Mouse (Mus musculus): ENCODE data around the gene Memo1. TPM values are rescaled to one million over a fixed set of nuclear protein-coding genes. Genes with fewer than 3 reads are reported as not detected.

Memo1 gene
- polyA plus RNA-seq (2014; fragmentation: Illumina TruSeq; extraction: RNeasy Lipid Tissue Mini Kit (QIAGEN cat#74804); ENCODE audit: low read depth, low replicate concordance) = 72.4 TPM

DNA sequence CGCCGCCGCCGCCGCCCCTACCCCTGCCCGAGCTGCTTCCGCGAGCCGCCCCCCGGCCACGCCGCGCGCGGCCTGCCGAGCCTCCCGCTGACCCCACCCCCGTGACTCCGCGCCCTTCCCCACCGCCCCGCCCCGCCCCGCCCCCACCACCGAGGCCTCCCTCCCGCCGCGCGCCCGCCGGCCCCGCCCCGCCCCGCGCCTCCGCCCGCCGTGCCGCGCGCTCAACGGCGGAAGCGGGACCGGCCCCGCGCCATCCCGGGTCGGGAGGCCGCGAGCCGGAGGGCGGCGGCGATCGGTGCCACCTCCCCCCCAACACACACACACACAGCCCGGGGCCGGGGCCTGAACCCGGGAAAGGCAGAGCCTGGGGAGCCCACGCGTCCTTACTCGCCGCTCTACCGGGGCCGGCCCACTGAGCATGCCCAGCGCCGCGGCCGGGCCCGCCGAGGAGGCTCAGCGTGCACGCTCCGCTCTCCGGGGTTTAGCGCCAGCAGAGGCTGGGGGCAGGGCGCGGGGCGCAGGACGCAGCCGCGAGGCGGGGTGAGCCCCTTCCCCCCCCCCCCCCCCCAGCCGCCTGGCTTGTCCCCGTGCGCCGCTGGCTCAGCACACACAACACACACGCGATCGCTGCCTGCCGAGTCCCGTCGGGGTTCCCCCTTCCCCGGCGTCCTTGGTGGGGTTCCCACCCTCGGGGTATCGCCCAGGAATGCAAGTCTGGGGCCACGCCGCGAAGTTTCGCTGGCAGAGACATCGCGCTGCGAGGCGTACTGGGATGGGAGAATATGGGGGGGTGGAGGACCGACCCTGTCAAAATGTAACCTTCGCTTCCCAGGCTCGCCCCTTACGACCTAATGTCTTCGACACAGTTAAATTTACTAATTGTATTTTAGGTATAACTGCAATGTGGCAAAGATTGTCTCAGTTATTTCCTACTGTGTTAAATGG is at the start of gene Memo1:
Memo1 (minus strand) TSS at position 496 of the 945 bp plus-strand sequence.

DNA sequence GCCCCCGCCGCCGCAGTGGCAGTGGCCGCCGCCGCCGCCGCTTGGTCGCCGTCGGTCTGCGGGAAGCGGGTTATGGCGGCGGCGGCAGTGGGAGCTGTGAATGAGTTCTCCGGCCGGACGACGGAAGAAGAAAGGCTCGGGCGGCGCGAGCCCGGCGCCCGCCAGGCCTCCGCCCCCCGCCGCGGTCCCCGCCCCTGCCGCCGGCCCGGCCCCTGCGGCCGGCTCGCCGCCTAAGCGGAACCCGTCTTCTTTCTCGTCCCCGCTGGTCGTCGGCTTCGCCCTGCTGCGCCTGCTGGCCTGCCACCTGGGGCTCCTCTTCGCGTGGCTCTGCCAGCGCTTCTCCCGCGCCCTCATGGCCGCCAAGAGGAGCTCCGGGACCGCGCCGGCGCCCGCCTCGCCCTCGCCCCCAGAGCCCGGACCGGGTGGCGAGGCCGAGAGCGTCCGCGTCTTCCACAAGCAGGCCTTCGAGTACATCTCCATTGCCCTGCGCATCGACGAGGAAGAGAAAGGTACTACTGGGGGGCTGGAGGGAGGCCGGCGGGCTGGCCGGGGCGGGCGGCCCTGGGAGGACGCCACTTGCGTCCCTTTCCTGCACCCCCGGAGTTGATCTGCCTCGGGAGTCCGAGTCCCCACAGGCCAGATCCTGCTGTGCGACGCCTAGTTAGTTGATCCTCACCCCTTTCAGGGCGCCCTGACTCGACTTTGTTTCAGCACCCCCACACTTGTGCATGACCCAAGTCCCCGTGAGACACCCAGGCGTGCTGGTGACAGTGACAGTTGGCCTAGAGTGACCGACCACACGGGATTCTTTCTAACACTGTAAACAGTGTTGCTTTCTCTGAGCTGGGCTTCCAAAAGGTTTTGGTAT is 43.9 kb upstream of the Memo1 start, which contains the start of gene Spast:
Spast (plus strand) TSS at position 51 of the 868 bp plus-strand sequence.

GRCm38 (mm10) chr17:74323844-74324243 is 28.5 kb upstream of the Memo1 start, which contains the start of gene Dpy30:
TSS of gene Dpy30 (minus strand) at chr17:74323944.

Other genes starting within 250 kb of the Memo1 start
- gene Srd5a2, start 247.6 kb downstream of the Memo1 start, polyA plus RNA-seq (2014; fragmentation: Illumina TruSeq; extraction: RNeasy Lipid Tissue Mini Kit (QIAGEN cat#74804); ENCODE audit: low read depth, low replicate concordance) = 5.1 TPM
- 68.2 TPM for gene Dpy30, start 28.4 kb upstream of the Memo1 start, polyA plus RNA-seq (2014; fragmentation: Illumina TruSeq; extraction: RNeasy Lipid Tissue Mini Kit (QIAGEN cat#74804); ENCODE audit: low read depth, low replicate concordance)
- gene Spast, start 43.5 kb upstream of the Memo1 start, polyA plus RNA-seq (2014; fragmentation: Illumina TruSeq; extraction: RNeasy Lipid Tissue Mini Kit (QIAGEN cat#74804); ENCODE audit: low read depth, low replicate concordance) = 27.9 TPM
- gene Slc30a6, start 100.1 kb upstream of the Memo1 start, polyA plus RNA-seq (2014; fragmentation: Illumina TruSeq; extraction: RNeasy Lipid Tissue Mini Kit (QIAGEN cat#74804); ENCODE audit: low read depth, low replicate concordance) = 10.6 TPM
- gene Nlrc4, start 163.6 kb upstream of the Memo1 start, polyA plus RNA-seq (2014; fragmentation: Illumina TruSeq; extraction: RNeasy Lipid Tissue Mini Kit (QIAGEN cat#74804); ENCODE audit: low read depth, low replicate concordance) = 0.19 TPM
- 135 TPM for gene Yipf4, start 194.0 kb upstream of the Memo1 start, polyA plus RNA-seq (2014; fragmentation: Illumina TruSeq; extraction: RNeasy Lipid Tissue Mini Kit (QIAGEN cat#74804); ENCODE audit: low read depth, low replicate concordance)
- gene Birc6, start 232.8 kb upstream of the Memo1 start, polyA plus RNA-seq (2014; fragmentation: Illumina TruSeq; extraction: RNeasy Lipid Tissue Mini Kit (QIAGEN cat#74804); ENCODE audit: low read depth, low replicate concordance) = 74.7 TPM

Measured in liver, adult 10 weeks (tissue).